Mouse (Mus musculus) bone marrow, adult 2 months (tissue): Measurements from ENCODE around the gene Ascc3.

Experiments used
- CTCF ChIP-seq: fragments of 200-500 bp; IDR thresholded peaks from 2 replicates; pipeline ENCODE4 v1.5.1; 2011; ENCODE audit warnings: low read length, control low read depth; ENCODE audit not compliant: control insufficient read depth, insufficient read depth
- POLR2A ChIP-seq: fragments of 200-500 bp; IDR thresholded peaks from 2 replicates; pipeline ENCODE4 v1.6.1; 2011; ENCODE audit warnings: low read depth, mild to moderate bottlenecking, control low read depth, low read length, borderline replicate concordance; ENCODE audit not compliant: control insufficient read depth

DNA sequence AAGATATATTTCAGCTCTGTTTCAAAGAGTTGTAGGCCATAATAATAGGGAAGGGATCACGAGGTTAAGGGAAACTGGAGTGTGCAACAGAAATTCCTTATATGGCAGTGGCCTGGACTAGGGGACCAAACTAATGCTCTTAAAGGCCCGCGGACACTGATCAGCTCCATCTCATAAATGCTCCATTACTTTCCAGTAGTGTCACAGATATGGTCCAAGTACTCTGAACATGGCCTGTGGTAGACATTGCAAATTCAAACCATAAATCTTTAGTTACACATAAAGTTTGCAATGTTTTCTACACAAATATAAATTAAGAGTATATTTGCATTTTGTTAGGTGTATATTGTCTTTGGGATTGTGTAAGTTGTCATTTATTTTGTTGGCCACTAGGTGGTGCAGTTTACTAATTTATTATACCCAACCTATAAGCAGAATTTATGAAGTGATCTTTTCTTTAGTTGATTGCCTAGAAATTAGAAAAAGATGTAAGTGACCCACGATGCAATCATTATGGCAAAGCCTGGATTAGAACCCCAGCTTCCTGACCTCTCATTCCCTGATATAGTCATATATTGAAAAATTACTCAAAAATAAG lies 106.5 kb downstream of the Ascc3 start:
- TF ChIP-seq POLR2A (no peak), CTCF (no peak)
